Mouse (Mus musculus): ENCODE results near the gene Gria4.
"Not testable (repeated sequence)": the region's sequence is repeated elsewhere in the genome, so short reads cannot be mapped to it uniquely, and the experiment has no call there.

Gria4 gene

DNA sequence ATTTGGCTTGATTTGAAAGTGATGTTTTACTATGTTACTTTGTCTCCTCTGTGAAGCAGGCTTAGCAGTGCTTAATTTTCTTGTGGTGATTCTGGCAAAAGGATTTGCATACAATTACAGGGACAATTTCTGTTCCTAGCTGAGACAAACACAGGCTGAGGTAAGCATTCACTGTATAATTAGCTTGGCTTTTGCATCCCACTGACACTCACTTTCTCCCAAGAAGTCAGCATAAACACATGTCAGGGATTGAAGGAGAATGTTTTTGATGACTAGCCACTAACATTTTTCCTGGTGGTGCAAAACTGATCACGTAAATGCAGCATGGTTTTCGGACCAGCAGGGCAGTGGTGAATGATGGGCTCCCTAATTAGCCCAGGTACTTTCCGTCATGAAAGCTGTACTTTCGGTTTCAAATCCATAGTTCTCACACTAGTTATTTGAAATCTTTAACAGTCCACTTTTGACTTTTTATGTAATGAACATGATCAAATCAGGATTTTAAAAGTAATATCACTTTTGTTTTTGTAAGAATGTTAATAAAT is 240.5 kb downstream of the Gria4 start:
- DNase-seq, result no peak

DNA sequence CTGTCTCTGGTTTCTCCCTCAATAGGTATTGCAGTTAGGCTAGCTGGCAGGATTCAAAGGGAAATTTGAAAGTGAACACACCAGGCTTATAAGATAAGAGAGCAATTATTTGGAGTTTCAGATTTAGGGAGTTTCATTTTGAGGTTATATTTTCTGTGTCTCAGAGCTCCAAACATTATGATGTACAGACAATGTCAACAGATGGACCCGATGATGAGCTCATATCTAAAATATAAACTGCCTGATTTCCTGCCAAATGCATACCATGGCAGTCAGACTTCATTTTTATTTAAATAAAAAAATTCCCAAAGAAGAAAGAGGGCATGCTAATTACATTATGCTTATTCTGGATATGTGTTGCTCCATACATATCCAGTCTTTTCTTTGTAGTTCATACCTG is 256.8 kb downstream of the Gria4 start:
- no peak for DNase-seq

DNA sequence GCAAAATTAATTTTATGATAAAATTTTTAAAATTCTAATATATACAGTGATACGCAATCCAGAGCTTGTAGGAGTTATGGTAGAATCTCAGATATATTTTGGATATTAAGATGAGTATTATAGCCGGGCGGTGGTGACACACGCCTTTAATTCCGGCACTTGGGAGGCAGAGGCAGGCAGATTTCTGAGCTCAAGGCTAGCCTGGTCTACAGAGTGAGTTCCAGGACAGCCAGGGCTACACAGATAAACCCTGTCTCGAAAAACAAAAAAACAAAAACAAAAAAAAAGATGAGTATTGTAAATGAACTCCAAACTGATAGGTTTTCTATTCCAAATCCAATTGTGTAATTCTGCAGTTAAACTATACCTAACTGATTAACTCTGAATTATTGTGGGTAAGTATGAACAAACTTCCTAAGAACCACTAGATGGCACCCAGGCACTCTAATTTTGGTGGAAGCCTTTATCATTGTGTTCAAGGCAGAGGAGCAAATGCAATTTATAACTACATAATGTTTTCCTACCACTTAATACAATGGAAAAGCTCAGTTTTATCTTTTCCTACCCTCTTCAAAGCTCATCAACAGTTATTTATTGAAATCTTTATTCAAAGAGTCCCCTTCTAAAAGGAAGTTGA is 259.4 kb downstream of the Gria4 start:
- no peak for DNase-seq

DNA sequence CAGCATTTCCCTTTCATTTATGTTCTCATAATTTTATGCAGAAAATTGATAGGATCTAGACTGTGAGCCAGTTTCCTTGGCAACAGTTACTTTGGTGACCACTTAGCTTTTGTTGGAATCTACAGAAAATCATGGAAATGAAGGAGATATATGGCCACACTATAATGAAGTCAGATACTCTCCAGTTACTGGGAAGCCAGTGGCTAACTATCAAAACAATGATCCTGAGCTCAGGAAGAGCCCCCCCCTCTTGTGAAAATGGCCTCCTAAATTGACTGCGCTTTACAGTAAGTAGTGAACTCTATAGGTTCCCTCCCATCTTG is 281.5 kb downstream of the Gria4 start:
- no peak for DNase-seq

DNA sequence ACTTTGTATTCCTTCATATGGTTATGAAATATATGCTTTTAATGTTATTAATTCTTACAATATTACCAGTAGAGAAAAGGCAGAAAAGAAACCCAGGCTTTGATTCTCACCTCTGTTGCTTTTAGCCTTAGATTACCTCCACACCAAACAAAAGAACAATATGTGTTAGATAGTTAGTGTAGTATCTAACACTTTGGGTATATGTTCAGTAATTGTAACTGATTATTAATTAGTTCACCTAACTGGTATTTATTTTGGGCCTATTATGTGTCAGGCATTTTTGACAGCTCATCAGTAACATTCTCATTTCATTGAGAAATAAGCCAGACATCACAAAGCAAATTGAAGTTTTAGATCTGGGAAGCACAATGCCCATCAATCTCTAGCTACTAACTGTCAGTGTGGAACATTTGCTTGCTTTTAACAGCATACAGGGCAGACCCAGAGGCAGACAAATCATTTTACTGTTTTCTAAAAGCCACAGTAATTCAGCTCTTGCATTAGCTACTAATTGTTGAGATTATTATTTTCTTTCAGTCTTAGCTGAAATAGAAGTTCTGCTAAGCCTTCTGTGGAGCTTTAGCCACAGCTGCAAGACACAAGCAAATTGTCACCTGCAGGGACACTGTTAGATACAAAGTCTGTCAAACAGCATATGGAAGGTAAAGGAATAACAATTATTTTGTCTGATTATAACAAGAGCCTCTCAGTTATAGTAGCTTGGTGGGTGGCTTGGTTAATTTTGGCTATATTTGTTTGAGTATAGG is 282.1 kb downstream of the Gria4 start:
- no peak for DNase-seq

DNA sequence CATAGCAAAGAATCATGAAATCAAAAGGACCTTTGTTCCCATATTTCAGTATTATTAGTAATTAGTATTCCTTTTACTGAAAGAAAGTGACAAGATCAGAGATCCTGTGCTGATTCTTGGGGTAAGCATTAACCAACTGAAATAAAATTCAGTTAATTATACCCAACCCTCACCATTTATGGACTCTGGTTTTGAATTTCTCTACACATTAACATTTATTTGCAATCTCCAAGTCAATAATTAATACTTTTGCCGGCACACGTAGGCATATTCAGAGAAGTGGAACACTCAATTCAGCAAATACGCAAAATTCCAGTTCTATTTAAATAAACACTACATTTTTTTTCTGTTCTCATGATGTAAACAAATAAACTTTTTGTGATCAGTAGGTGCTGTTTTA is 289.9 kb downstream of the Gria4 start:
- DNase-seq, result no peak

DNA sequence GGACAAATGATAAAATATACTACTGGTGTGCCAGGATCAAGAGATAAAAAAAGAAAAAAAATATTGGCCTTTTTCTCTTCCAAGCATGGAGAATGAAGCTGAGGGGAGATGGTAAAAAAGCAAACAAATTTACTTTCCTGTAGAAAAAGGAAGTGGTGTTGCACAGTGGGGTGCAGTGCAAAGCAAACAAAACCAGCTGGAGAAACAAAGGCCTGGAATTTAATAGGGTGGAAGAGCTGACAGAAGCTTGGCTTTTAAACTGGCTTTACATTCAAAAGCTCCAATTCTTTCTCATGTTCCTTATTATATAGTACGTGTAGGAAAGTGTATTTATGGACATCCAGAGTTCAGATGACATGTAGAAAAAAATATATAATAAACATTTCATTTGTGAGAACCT is 290.9 kb downstream of the Gria4 start:
- no peak for DNase-seq

DNA sequence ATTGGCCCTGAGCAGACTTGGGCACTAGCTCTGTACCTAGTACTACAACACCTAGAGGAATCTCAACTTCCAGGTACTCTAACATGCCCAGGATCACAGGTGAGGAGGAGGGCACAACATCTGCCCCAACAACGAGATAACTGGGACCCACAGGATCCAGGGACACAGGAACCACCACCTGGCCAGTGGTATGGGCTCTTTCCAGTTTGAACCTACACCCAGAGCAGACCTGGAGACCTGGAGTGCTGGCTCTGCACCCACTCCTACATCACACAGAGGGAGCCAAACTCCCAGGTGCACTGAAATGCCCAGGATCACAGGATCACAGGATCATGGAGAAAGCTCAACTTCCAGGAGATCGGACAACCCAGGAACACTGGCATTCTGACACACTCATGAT is 309.6 kb downstream of the Gria4 start:
- DNase-seq, result no peak

DNA sequence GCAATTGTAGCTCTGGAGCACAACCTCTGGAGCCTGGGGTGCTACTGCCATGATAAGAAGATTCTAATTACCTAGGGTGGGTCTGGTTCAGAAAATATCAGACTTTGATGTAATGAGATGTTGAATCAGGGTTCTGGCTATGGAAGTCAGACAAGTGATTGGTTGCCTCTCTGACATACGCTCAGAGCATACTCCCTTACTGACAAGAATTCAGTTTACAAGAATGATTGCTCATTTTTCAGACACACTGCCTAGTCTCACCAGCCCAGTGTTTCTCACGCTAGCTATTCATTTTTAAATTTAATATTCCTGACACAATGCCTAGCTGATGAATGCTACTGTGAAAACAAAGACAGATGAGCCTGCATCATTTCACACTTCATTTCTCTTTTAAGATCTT is 311.5 kb downstream of the Gria4 start:
- DNase-seq, result no peak

DNA sequence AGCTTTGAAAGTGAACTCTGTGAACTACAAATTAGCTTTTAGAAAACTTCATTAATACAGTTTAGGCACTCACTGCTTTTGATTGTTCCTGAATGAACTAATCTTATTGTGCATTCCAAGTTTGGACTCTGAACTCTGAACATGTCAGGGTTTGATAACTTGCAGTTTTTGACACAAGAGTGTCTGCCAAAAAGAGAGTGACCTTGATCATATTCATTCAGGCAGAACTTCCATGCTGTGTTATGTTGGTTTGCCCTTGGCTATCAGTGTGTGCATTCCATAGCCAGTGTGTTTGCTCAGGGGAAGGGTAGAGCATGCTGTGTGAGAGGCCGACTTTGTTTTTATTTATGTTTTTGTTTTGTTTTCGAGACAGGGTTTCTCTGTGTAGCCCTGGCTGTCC is 325.2 kb downstream of the Gria4 start:
- peak; percentile 36 for DNase-seq

DNA sequence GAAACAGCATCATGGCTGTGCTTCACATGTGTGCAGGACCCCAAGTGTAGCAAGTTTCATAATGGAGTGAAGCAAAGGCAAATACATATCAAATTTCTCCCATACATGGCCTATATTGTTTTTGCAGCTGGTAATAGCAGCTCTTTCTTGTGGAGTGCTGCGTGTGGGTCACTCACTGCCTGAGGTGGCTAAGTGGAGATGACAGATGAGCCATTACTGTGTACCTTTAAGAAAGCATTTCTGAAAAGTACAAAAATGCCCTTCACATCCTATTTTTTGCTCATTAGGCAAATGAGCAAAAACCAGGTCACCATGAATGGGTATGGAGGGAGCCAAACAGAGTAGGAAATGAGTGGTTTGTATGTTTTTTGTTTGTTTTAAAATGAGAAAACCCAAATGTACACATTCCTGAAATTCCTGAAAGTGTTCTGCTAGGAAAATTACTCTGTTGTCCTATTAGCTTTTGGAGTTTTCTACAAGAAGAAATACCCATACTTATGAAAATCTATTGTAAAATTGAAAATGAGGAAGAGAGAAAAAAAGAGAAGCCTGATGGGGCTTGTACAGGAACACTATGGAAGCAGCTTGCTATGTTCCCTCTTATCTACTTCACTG is 336.5 kb downstream of the Gria4 start:
- no peak for DNase-seq

DNA sequence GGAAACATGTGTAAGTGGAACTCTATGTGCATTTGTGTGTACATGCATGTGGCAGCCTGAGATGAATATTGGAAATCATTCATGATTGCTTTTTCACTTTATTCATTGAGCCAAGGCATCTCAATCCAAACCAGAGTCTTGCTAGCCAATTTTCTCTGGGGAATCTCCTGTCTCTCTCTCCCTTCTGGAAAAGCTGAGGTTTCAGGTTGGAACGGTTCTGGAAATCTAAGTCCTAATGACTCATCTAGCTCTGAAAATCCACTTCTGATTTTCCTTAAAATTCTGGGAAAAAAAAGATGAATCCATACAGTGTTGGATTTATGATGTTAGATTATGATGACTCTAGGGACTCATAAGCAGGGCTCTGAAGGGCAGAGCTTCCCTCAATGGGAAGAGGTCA is 337.8 kb downstream of the Gria4 start:
- DNase-seq, result no peak

DNA sequence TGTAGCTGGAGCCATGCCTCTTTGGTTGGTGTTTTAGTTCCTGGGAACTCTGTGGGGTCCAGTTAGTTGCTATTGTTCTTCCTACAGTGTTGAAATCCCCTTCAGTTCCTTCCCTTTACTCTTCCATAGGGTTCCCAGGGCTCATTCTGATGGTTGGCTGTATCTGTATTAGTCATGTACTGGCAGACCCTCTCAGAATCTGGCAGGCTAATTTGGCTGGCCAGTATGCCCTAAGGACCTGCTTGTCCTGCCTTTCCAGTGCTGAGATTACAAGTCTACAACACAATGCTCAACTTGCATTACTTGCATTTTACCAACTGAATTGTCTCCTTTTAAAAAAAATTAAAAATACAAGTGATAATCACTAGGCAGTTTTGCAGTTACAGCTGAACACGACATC is 338.4 kb downstream of the Gria4 start:
- no peak for DNase-seq

DNA sequence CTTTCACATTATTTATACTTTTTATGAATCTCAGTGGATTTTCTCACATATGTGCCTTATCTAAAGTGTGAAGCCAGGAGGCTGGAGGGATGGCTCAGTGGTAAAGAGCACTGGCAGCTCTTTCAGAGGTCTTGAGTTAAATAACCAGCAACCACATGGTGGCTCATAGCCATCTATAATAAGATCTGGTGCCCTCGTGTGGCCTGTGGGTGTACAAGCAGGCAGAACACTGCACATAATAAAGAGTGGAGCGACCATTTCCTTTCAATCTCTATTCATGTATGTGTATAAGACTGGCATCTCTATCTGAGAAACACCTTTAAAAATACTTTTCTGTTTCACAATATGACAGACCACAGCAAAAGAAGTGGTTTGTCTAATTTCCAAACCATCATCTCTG is 353.1 kb downstream of the Gria4 start:
- DNase-seq, result peak; percentile 16

DNA sequence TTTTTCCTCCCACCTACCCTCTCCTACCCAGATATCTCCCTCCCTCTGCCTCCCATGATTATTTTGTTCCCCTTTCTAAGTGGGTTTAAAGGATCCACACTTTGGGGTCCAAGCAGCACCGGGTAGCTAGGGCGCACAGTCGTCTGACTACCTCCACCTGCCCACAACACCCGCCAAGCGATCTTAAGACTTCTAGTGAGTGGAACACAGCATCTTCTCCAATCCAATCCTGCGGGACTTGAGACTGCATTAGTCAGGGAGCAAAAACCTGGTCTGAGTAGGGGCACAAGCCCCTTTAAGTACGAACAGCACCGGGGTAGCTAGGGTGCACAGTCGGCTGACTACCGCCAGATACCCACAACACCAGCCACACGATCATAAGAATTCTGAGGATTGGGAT is 395.2 kb downstream of the Gria4 start:
- not testable (repeated sequence) for DNase-seq

DNA sequence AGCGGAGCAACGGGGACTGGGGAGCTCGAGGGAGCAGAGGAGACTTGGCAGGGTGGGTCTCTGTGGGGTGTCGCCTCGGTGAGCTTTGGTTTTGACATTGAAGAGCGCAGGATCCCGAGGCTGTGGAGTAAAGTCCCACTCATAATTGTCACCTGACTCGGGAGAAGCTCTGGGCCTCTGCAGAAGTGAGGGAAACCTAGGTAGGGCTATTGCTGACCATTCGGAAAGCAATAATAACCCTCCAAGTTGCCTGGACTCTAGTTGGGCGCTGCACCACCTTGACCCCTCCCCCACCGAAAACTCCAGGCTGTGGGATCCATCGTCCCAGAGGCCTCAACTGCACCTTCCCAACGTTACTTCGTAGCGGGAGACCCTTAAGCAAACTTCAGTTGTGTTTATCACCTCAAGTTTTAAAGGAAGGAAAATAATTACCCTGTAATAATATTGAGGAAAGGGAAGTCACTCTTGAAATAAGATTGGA is 419.4 kb downstream of the Gria4 start:
- no peak for DNase-seq

DNA sequence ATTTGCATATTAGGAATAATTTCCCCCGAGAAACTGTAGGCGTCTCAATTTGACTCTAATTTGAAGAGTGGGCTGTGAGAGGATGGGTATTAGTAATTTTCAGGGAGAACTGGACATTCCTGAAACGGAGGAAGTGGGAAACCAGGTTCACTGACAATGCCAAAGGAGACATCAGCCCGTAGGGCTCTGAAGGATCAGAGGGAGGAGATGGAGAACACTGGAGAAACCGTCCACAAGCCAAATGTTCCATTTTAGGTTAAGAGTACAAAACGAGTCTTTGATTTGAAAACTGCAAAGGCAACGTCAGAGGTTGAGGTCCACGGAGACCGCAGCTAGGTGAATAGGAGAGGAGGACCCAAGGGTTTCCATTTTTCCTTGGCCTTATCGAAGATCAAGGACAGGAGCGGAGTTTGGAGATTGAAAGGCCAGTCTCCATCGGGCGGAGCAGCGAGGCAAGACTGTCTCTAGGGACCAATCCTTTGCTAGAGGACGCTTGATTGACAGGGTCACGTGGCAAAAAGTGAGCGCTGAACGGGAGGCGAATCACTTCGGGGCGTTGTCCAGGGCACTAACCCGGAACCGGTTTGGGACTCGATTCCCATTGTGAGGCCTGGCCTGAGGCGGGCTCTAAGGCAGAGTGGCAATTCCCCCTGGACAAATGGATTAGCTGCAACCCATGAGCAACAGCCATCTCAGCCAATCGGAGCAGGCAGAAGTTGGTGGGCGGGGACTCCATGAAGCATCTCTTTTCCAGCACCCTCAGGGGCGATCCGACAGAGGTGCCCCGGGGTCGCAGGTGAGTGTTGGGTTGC is 420.0 kb downstream of the Gria4 start, which contains the start of gene Msantd4:
Msantd4 (plus strand) TSS at position 735 of the 812 bp plus-strand sequence.
- DNase-seq, result peak; percentile 100

Data from kidney, adult 11 months (tissue).